Mouse (Mus musculus) kidney, embryonic 16.5 days (tissue): ENCODE measurements around the gene Vps37d. TPM values are rescaled to one million over a fixed set of nuclear protein-coding genes. Genes with fewer than 3 reads are reported as not detected.
"Not testable (repeated sequence)": the region's sequence is repeated elsewhere in the genome, so short reads cannot be mapped to it uniquely, and the experiment has no call there.

Experiments
- ATAC-seq: fragments of 200-750 bp; cut with Nextera tagmentation; 2 replicates; pipeline ENCODE4 v1.8.0; 2017; ENCODE audit warnings: moderate TSS enrichment; ENCODE audit not compliant: low FRiP score, low TSS enrichment
- H3K27ac ChIP-seq: fragments of 300-500 bp; sonication (generic); 2 replicates; pipeline ENCODE4 v1.5.1; 2014; ENCODE audit warnings: low read length
- H3K27me3 ChIP-seq: fragments of 300-500 bp; sonication (generic); 2 replicates; pipeline ENCODE4 v1.6.1; 2014; ENCODE audit warnings: low read length, control low read depth, mixed read lengths; ENCODE audit not compliant: insufficient read depth
- H3K36me3 ChIP-seq: fragments of 300-500 bp; sonication (generic); 2 replicates; pipeline ENCODE4 v1.6.1; 2014; ENCODE audit warnings: low read length, control low read depth, mixed read lengths; ENCODE audit not compliant: insufficient read depth
- H3K4me1 ChIP-seq: fragments of 300-500 bp; sonication (generic); 2 replicates; pipeline ENCODE4 v1.6.1; 2014; ENCODE audit warnings: low read length, control low read depth, mixed read lengths; ENCODE audit not compliant: insufficient read depth
- H3K4me2 ChIP-seq: fragments of 300-500 bp; sonication (generic); replicated peaks from 2 replicates; pipeline ENCODE4 v1.6.1; 2014; ENCODE audit warnings: low read depth, low read length
- H3K4me3 ChIP-seq: fragments of 300-500 bp; sonication (generic); 2 replicates; pipeline ENCODE4 v1.5.1; 2014; ENCODE audit warnings: mild to moderate bottlenecking, low read length
- H3K9ac ChIP-seq: fragments of 300-500 bp; sonication (generic); replicated peaks from 2 replicates; pipeline ENCODE4 v1.6.1; 2014; ENCODE audit warnings: low read length
- H3K9me3 ChIP-seq: fragments of 300-500 bp; sonication (generic); 2 replicates; pipeline ENCODE4 v1.6.1; 2016; ENCODE audit warnings: low read length, control low read depth
- WGBS: fragments of 180-500 bp; shearing (Covaris S2); extraction: QIAGEN DNeasy Blood & Tissue Kit; methylation state at CpG from one replicate; pipeline ENCODE4 v1.1.7; 2014; 5-methylcytosine and 5-hydroxymethylcytosine counted together
- polyA plus RNA-seq: library from polyadenylated mRNA; unstranded; fragments of >200 nt; fragmentation: Nextera tagmentation; extraction: Ambion mirVana; gene quantifications from 2 replicates; pipeline ENCODE4 v1.2.1, GENCODE M21; 2015

Vps37d gene
- polyA plus RNA-seq, 1 experiment from 2014 or later: 8.6 TPM

DNA sequence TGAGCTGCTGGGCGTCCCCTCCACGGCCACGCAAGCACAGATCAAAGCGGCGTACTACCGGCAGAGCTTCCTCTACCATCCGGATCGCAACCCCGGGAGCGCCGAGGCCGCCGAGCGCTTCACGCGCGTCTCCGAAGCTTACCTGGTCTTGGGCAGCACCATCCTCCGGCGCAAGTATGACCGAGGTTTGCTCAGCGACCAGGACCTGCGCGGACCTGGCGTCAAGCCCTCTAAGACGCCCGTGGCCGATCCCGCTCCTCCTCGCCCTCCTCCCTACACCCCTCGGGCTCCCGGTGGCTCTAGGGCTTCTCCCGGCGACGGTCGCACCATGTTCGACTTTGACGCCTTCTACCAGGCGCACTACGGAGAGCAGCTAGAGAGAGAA, 13.7 kb downstream of the Vps37d start:
- Histone ChIP-seq H3K9me3 (no peaks in the 10 kb centered on the region), H3K4me2 (peak overlapping the region; percentile 89), H3K36me3 (peaks cover 34% of the 10 kb centered on the region), H3K27ac (peak overlapping the region; percentile 54; the same call in 1 of the 2 replicates), H3K4me3 (peak overlapping the region; percentile 96), H3K4me1 (peaks cover 19% of the 10 kb centered on the region), H3K9ac (peak overlapping the region; percentile 85), H3K27me3 (no peaks in the 10 kb centered on the region)
- under 1% methylated on average over 40 of the region's 40 CpGs for WGBS
- ATAC-seq: peak; percentile 64; the same call in 1 of the 2 replicates

DNA sequence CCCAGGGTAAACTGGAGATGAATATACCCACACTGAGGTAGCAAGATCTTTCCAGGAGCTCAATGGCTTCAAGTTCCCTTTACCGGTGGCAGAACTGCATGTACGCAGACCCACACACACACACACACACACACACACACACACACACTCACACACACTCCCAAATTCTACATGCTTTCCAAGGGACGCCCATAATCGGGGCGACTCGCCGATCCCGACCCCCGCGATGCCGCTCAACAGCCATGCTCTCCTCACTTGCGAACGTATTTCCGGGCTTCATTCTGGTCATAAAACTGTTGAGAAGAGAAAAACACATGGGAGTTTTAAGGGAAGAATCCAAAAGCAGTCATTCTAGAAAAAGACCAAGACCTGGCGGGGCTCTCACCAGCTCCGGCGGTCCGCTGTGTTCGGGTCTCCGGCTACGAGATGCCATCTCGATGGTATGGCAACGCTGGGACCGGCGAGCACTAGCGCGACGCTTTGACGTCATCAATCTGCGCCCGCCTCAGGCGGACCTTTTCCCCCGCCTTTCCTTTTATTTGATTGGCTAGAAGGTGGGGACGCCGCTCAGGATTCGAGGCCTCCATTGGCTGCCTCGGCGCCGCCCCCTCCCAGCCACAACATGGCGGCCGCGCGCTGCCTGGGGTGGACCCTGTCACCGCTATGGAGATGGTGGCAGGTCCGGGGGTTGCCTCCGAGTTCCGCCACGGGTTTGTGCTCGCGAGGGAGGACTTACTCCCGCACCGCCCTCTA, 14.3 kb downstream of the Vps37d start, which contains the start of gene Dnajc30:
Gene Dnajc30, plus strand, starts transcription at position 574 of the 753 bp plus-strand sequence.
- Histone ChIP-seq H3K27ac (peak within 1 kb of the TSS; percentile 54; the same call in 1 of the 2 replicates), H3K4me1 (peaks cover 19% of the 10 kb centered on the region), H3K4me2 (peak within 1 kb of the TSS; percentile 89), H3K9me3 (no peaks in the 10 kb centered on the region), H3K9ac (peak within 1 kb of the TSS; percentile 85), H3K36me3 (peaks cover 39% of the 10 kb centered on the region), H3K4me3 (peak within 1 kb of the TSS; percentile 96), H3K27me3 (no peaks in the 10 kb centered on the region)
- ATAC-seq: peak; percentile 96
- WGBS: under 1% methylated on average over 52 of the region's 52 CpGs

DNA sequence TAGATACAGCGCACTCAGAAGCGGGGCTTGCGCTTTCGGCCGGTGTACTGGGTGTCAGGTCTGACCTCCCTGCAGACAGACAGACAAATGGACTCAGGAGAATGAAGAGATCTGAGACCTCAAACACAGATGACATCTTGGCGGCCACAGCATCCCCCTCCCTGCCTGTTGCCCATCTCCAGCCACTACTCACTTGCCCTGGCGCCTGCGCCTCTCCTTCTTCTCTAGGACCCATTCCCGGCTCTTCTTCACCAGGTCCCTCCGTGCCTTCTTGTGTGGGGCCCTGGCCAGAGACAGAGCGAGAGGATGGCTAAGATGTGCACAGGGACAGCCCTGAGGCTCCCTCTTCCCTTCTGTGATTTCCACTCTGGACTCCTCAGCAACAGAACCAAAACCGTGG, 24.7 kb downstream of the Vps37d start:
- Histone ChIP-seq H3K4me3 (no peak overlapping the region), H3K4me2 (no peak overlapping the region), H3K9ac (no peak overlapping the region), H3K27me3 (no peaks in the 10 kb centered on the region), H3K27ac (no peak overlapping the region), H3K9me3 (no peaks in the 10 kb centered on the region), H3K4me1 (no peaks in the 10 kb centered on the region), H3K36me3 (peaks cover 33% of the 10 kb centered on the region)
- WGBS: 90% methylated on average over 12 of the region's 12 CpGs
- ATAC-seq: no peak

DNA sequence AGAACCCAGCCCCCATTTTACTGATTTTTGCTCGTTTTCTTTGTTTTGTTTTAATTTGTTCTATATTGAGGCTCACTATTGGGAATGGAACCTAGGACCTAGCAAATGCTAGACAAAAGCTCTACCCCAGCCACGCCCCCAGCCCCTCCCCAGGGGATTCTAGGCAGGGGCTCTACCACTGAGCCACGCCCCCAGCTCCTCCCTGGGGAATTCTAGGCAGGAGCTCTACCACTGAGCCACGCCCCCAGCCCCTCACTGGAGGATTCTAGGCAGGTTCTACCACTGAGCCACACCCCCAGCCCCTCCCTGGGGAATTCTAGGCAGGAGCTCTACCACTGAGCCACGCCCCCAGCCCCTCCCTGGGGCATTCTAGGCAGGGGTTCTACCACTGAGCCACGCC, 28.8 kb downstream of the Vps37d start:
- H3K4me1 ChIP-seq, H3K9ac ChIP-seq, ATAC-seq, H3K27ac ChIP-seq, H3K27me3 ChIP-seq, H3K4me3 ChIP-seq, H3K4me2 ChIP-seq, H3K9me3 ChIP-seq: not testable (repeated sequence)
- 89% methylated on average over 6 of the region's 6 CpGs for WGBS
- H3K36me3 ChIP-seq: peaks cover 29% of the 10 kb centered on the region

DNA sequence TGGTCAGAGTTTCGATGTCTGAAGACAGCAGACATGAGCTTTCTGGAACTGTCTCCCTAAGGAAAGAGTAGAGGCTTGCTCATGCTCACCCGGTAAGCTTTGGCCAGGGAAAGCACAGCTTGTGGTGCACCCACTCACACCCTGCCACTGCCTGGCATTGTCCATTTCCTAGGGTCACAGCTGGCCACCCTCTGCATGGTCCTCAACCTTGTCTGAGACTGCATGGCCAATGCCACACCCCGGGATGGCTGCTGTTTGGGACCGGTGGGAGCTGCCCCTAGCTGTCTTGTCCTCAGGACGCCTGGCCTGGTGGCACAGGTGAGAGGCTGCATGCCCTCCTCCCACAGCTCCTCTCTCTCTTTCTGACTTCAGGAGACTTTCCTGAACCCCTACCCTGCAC, 29.5 kb downstream of the Vps37d start:
- Histone ChIP-seq H3K27me3 (no peaks in the 10 kb centered on the region), H3K9ac (no peak overlapping the region), H3K9me3 (no peaks in the 10 kb centered on the region), H3K4me3 (no peak overlapping the region), H3K36me3 (peaks cover 31% of the 10 kb centered on the region), H3K27ac (no peak overlapping the region), H3K4me1 (no peaks in the 10 kb centered on the region), H3K4me2 (no peak overlapping the region)
- ATAC-seq: no peak
- 89% methylated on average over 5 of the region's 5 CpGs for WGBS

DNA sequence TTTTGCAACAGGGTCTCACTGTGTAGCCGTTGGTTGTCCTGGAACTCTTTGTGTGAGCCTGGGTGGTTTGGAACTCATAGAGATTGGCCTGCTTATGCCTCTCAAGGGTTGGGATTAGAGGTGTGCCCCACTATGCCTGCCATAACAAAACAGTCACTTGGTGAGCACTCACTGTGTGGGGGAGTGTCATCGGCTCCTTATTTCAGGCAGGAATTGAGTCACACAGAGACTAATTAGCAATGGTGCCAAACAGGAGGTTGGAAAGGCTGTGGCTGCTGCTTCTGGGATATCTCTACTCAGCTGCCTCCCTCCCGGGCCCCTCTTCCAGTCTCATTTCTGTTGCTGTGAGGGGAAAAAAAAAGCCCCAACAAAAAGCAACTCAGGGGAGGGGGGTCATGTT, 33.5 kb downstream of the Vps37d start:
- H3K36me3 ChIP-seq: peaks cover 27% of the 10 kb centered on the region
- no peaks in the 10 kb centered on the region for H3K4me1 ChIP-seq
- no peak overlapping the region for H3K27ac ChIP-seq
- no peaks in the 10 kb centered on the region for H3K9me3 ChIP-seq
- no peak overlapping the region for H3K4me3 ChIP-seq
- H3K9ac ChIP-seq: no peak overlapping the region
- no peak overlapping the region for H3K4me2 ChIP-seq
- 84% methylated on average over 3 of the region's 3 CpGs for WGBS
- no peaks in the 10 kb centered on the region for H3K27me3 ChIP-seq
- ATAC-seq: no peak

DNA sequence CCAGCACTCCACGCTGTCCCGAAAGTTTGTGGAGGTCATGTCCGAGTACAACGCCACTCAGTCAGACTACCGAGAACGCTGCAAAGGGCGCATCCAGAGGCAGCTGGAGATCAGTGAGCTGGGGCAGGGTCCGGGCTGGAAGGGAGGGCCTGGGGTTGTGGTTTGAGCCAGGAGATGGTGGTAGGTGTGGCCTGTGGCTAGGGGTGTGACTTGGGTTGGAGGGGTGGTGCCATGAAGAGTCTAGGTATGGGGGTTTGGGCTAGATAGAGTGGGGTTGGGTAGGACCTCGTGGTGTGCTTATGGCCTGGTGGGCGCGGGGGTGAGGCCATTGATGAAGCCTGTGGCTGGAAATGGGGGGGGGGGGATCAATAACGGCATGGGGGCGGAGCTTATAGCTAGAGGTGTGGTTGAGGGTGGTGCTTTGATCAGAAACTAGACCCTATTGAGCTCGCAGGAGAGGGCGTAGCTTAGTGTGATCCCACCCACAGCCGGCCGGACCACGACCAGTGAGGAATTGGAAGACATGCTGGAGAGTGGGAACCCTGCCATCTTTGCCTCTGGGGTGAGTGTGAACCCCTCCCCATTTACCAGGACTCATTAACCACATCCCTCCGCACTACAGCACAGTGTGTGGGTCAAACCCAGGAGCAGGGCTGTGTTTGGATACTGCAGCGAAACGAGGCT, 35.8 kb downstream of the Vps37d start:
- Histone ChIP-seq H3K27ac (no peak overlapping the region), H3K4me2 (no peak overlapping the region), H3K27me3 (no peaks in the 10 kb centered on the region), H3K4me1 (no peaks in the 10 kb centered on the region), H3K9me3 (no peaks in the 10 kb centered on the region), H3K9ac (no peak overlapping the region), H3K4me3 (no peak overlapping the region), H3K36me3 (peaks cover 22% of the 10 kb centered on the region)
- peak; percentile 49; the same call in 1 of the 2 replicates for ATAC-seq
- WGBS: 45% methylated on average over 21 of the region's 21 CpGs

DNA sequence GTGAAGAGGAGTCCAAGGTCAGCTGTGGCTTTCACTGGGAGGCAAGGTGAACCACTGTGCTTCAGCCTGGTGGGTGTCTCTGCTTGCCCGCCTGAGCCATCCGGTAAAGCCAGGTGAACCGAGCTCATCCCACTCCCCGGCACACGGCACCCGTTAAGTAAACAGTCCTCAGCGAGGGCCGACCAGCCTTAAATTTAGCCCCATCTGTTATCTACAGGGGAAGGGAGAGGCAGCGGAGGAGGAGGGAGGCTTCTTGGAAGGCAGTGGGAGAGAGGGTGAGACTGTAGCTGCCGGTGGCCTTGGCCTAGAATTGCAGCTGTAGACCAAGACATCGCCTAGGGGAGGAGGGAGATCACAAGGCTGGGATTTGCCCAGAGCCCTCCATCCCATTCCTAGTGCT, 37.3 kb downstream of the Vps37d start:
- no peaks in the 10 kb centered on the region for H3K9me3 ChIP-seq
- WGBS: 60% methylated on average over 11 of the region's 11 CpGs
- no peak overlapping the region for H3K4me3 ChIP-seq
- no peak overlapping the region for H3K9ac ChIP-seq
- no peaks in the 10 kb centered on the region for H3K27me3 ChIP-seq
- 0 out of 2 replicates have a peak, but pooled peaks cover under 1% of the 10 kb centered on the region for H3K4me1 ChIP-seq
- no peak overlapping the region for H3K27ac ChIP-seq
- no peak overlapping the region for H3K4me2 ChIP-seq
- peaks cover 21% of the 10 kb centered on the region for H3K36me3 ChIP-seq
- ATAC-seq: no peak

DNA sequence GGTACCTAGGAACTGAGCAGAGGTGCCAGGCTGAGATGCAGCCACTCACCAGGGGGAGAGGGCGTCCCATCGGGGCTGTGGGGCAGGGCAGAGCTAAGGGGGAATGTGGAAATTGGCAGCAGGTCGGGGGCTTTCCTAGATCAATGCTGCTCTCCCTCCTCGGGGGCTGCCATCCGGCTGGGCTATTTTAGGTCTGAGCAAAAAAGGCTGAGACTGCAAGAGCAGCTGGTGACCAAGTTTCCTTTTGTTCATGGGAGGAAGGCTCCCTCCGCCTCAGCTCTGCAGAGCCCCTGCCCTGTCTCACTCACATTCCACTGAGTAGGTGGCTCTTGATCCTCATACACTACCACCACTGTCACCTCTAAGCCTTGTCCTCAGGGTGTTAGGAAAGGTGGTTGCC, 38.0 kb downstream of the Vps37d start:
- Histone ChIP-seq H3K4me1 (0 out of 2 replicates have a peak, but pooled peaks cover 4% of the 10 kb centered on the region), H3K27me3 (no peaks in the 10 kb centered on the region), H3K9ac (no peak overlapping the region), H3K4me2 (no peak overlapping the region), H3K9me3 (no peaks in the 10 kb centered on the region), H3K36me3 (peaks cover 14% of the 10 kb centered on the region), H3K27ac (no peak overlapping the region), H3K4me3 (no peak overlapping the region)
- no peak for ATAC-seq
- 74% methylated on average over 6 of the region's 6 CpGs for WGBS

DNA sequence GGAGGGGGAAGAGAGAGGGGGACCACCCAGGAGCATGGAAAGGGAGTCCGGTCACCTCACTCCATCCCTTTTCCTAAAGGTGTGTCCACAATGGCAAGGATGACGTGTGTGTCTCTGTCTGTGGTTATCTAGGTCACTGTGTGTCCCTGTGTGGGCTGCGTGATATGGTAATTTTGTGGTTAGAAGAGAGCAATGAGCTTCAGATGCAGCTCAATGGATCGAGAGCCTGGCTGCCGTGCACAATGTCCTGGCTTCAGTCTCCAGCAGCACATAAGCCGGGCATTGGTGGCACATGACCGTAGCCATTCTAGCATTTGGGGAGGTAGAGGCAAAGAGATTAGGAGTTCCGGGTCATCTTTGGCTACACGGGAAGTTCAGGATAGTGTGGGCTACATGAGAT, 38.5 kb downstream of the Vps37d start:
- Histone ChIP-seq H3K4me2 (no peak overlapping the region), H3K4me3 (no peak overlapping the region), H3K36me3 (peaks cover 8% of the 10 kb centered on the region; the same call in 1 of the 2 replicates), H3K27me3 (no peaks in the 10 kb centered on the region), H3K9me3 (no peaks in the 10 kb centered on the region), H3K4me1 (0 out of 2 replicates have a peak, but pooled peaks cover 4% of the 10 kb centered on the region), H3K27ac (no peak overlapping the region), H3K9ac (no peak overlapping the region)
- no peak for ATAC-seq
- WGBS: 89% methylated on average over 9 of the region's 9 CpGs
